Mouse (Mus musculus): ENCODE results near the gene Prmt1. TPM values are rescaled to one million over a fixed set of nuclear protein-coding genes. Genes with fewer than 3 reads are reported as not detected.
A peak's percentile ranks its signal among the peaks of the same experiment; 100 is the strongest.
"Not testable (repeated sequence)": the region's sequence is repeated elsewhere in the genome, so short reads cannot be mapped to it uniquely, and the experiment has no call there.

Prmt1 gene
- polyA plus RNA-seq, 1 experiment from 2014 or later: 319 TPM

- no peaks in the 10 kb centered on the region for H3K9me3 ChIP-seq (ENCODE audit: control insufficient read depth, low read length)
Observed at GRCm38 (mm10) chr7:45024281-45025248, 38.2 kb upstream of the Prmt1 start.

GRCm38 (mm10) chr7:45023711-45024110 is 37.3 kb upstream of the Prmt1 start:
- ATAC-seq (ENCODE audit: insufficient read depth, low FRiP score, low TSS enrichment); H3K4me3 ChIP-seq (ENCODE audit: low read depth, low read length); H3K9me3 ChIP-seq (ENCODE audit: control insufficient read depth, low read length); H3K9ac ChIP-seq (ENCODE audit: low read length); DNase-seq (ENCODE audit: low spot score); H3K27ac ChIP-seq (ENCODE audit: low read depth, low read length); H3K4me1 ChIP-seq (ENCODE audit: control insufficient read depth, insufficient read depth, low read length); H3K4me2 ChIP-seq (ENCODE audit: low read depth); H3K27me3 ChIP-seq (ENCODE audit: control insufficient read depth, insufficient read depth, low read length): not testable (repeated sequence)
- WGBS: 79% methylated on average over 5 of the region's 5 CpGs
- H3K36me3 ChIP-seq (ENCODE audit: control insufficient read depth, insufficient read depth, low read length): peaks cover 12% of the 10 kb centered on the region

More at GRCm38 (mm10) chr7:45024281-45025248, 38.2 kb upstream of the Prmt1 start:
- Histone ChIP-seq H3K4me1 (ENCODE audit: control insufficient read depth, insufficient read depth, low read length) (no peaks in the 10 kb centered on the region), H3K4me3 (ENCODE audit: low read depth, low read length) (no peak overlapping the region), H3K9ac (ENCODE audit: low read length) (no peak overlapping the region), H3K27me3 (ENCODE audit: control insufficient read depth, insufficient read depth, low read length) (no peaks in the 10 kb centered on the region), H3K27ac (ENCODE audit: low read depth, low read length) (no peak overlapping the region), H3K4me2 (ENCODE audit: low read depth) (no peak overlapping the region), H3K36me3 (ENCODE audit: control insufficient read depth, insufficient read depth, low read length) (peaks cover 18% of the 10 kb centered on the region)
- no peak for ATAC-seq (ENCODE audit: insufficient read depth, low FRiP score, low TSS enrichment)
- WGBS: 88% methylated on average over 15 of the region's 15 CpGs
- DNase-seq (ENCODE audit: low spot score): no peak

- no peak overlapping the region for H3K9ac ChIP-seq (ENCODE audit: low read length)
- peaks cover 5% of the 10 kb centered on the region; the same call in 1 of the 2 replicates for H3K4me1 ChIP-seq (ENCODE audit: control insufficient read depth, insufficient read depth, low read length)
- 70% methylated on average over 9 of the region's 9 CpGs for WGBS
- H3K27me3 ChIP-seq (ENCODE audit: control insufficient read depth, insufficient read depth, low read length): no peaks in the 10 kb centered on the region
- H3K4me3 ChIP-seq (ENCODE audit: low read depth, low read length): no peak overlapping the region
- no peak for DNase-seq (ENCODE audit: low spot score)
- no peak overlapping the region for H3K27ac ChIP-seq (ENCODE audit: low read depth, low read length)
- no peaks in the 10 kb centered on the region for H3K9me3 ChIP-seq (ENCODE audit: control insufficient read depth, low read length)
- no peak for ATAC-seq (ENCODE audit: insufficient read depth, low FRiP score, low TSS enrichment)
- no peaks in the 10 kb centered on the region for H3K36me3 ChIP-seq (ENCODE audit: control insufficient read depth, insufficient read depth, low read length)
- H3K4me2 ChIP-seq (ENCODE audit: low read depth): no peak overlapping the region
Observed at GRCm38 (mm10) chr7:45020225-45020624, 33.9 kb upstream of the Prmt1 start.

- DNase-seq (ENCODE audit: low spot score): no peak
- H3K4me1 ChIP-seq (ENCODE audit: control insufficient read depth, insufficient read depth, low read length): peaks cover 12% of the 10 kb centered on the region
- no peaks in the 10 kb centered on the region; the same call in 1 of the 2 replicates for H3K36me3 ChIP-seq (ENCODE audit: control insufficient read depth, insufficient read depth, low read length)
- no peak overlapping the region for H3K27ac ChIP-seq (ENCODE audit: low read depth, low read length)
- ATAC-seq (ENCODE audit: insufficient read depth, low FRiP score, low TSS enrichment): no peak
- 38% methylated on average over 8 of the region's 8 CpGs for WGBS
- H3K4me3 ChIP-seq (ENCODE audit: low read depth, low read length): no peak overlapping the region
- no peak overlapping the region for H3K9ac ChIP-seq (ENCODE audit: low read length)
- H3K9me3 ChIP-seq (ENCODE audit: control insufficient read depth, low read length): no peaks in the 10 kb centered on the region
- H3K4me2 ChIP-seq (ENCODE audit: low read depth): no peak overlapping the region
- no peaks in the 10 kb centered on the region for H3K27me3 ChIP-seq (ENCODE audit: control insufficient read depth, insufficient read depth, low read length)
Observed at GRCm38 (mm10) chr7:45019031-45019571, 32.7 kb upstream of the Prmt1 start.

GRCm38 (mm10) chr7:45017242-45018061 is 31.1 kb upstream of the Prmt1 start, which contains the start of gene Rras:
Rras (plus strand) TSS chr7:45017961.
- WGBS: under 1% methylated on average over 32 of the region's 36 CpGs
- H3K9me3 ChIP-seq (ENCODE audit: control insufficient read depth, low read length): no peaks in the 10 kb centered on the region
- H3K4me2 ChIP-seq (ENCODE audit: low read depth): peak within 1 kb of the TSS; percentile 84
- H3K27ac ChIP-seq (ENCODE audit: low read depth, low read length): peak within 1 kb of the TSS; percentile 75
- H3K36me3 ChIP-seq (ENCODE audit: control insufficient read depth, insufficient read depth, low read length): peaks cover 6% of the 10 kb centered on the region
- DNase-seq (ENCODE audit: low spot score) (peak; percentile 89), ATAC-seq (ENCODE audit: insufficient read depth, low FRiP score, low TSS enrichment) (peak; percentile 82)
- peaks cover 12% of the 10 kb centered on the region for H3K4me1 ChIP-seq (ENCODE audit: control insufficient read depth, insufficient read depth, low read length)
- peak within 1 kb of the TSS; percentile 76 for H3K4me3 ChIP-seq (ENCODE audit: low read depth, low read length)
- peak within 1 kb of the TSS; percentile 69 for H3K9ac ChIP-seq (ENCODE audit: low read length)
- no peaks in the 10 kb centered on the region for H3K27me3 ChIP-seq (ENCODE audit: control insufficient read depth, insufficient read depth, low read length)

- Histone ChIP-seq H3K4me3 (ENCODE audit: low read depth, low read length) (peak overlapping the region; percentile 76), H3K9me3 (ENCODE audit: control insufficient read depth, low read length) (no peaks in the 10 kb centered on the region), H3K36me3 (ENCODE audit: control insufficient read depth, insufficient read depth, low read length) (peaks cover 11% of the 10 kb centered on the region), H3K4me1 (ENCODE audit: control insufficient read depth, insufficient read depth, low read length) (peaks cover 12% of the 10 kb centered on the region), H3K27ac (ENCODE audit: low read depth, low read length) (peak overlapping the region; percentile 72), H3K4me2 (ENCODE audit: low read depth) (peak overlapping the region; percentile 84), H3K9ac (ENCODE audit: low read length) (peak overlapping the region; percentile 69; the same call in 1 of the 2 replicates), H3K27me3 (ENCODE audit: control insufficient read depth, insufficient read depth, low read length) (no peaks in the 10 kb centered on the region)
- 2% methylated on average over 4 of the region's 4 CpGs for WGBS
- ATAC-seq (ENCODE audit: insufficient read depth, low FRiP score, low TSS enrichment) (no peak), DNase-seq (ENCODE audit: low spot score) (no peak)
Observed at GRCm38 (mm10) chr7:45016761-45017160, 30.4 kb upstream of the Prmt1 start.

GRCm38 (mm10) chr7:45015957-45016612 is 29.7 kb upstream of the Prmt1 start, which contains the start of gene Scaf1:
Scaf1 (minus strand) TSS chr7:45016363.
- Histone ChIP-seq H3K4me2 (ENCODE audit: low read depth) (peak within 1 kb of the TSS; percentile 84), H3K9ac (ENCODE audit: low read length) (peak within 1 kb of the TSS; percentile 93), H3K4me3 (ENCODE audit: low read depth, low read length) (peak within 1 kb of the TSS; percentile 76), H3K9me3 (ENCODE audit: control insufficient read depth, low read length) (no peaks in the 10 kb centered on the region), H3K27me3 (ENCODE audit: control insufficient read depth, insufficient read depth, low read length) (no peaks in the 10 kb centered on the region), H3K36me3 (ENCODE audit: control insufficient read depth, insufficient read depth, low read length) (peaks cover 15% of the 10 kb centered on the region), H3K4me1 (ENCODE audit: control insufficient read depth, insufficient read depth, low read length) (peaks cover 12% of the 10 kb centered on the region), H3K27ac (ENCODE audit: low read depth, low read length) (peak within 1 kb of the TSS; percentile 72)
- ATAC-seq (ENCODE audit: insufficient read depth, low FRiP score, low TSS enrichment) (peak; percentile 90), DNase-seq (ENCODE audit: low spot score) (peak; percentile 100)
- WGBS: 1% methylated on average over 69 of the region's 69 CpGs
